Mouse (Mus musculus) CH12.LX (cell line): ENCODE results near the gene Chrm3.

Experiments
- BHLHE40 ChIP-seq: IDR thresholded peaks from 2 replicates; pipeline ENCODE4 v1.6.1; 2011; ENCODE audit warnings: mild to moderate bottlenecking, low read depth, low read length, improper control_type of control experiment
- CTCF ChIP-seq, 2 experiments: IDR thresholded peaks in 1 of 2; conservative IDR thresholded peaks in 1 of 2; 2 replicates each; pipeline ENCODE4 v1.5.1; 2011 to 2012; ENCODE audit warnings: low read depth in 2 of 2, low read length in 2 of 2, improper control_type of control experiment in 1 of 2, inconsistent platforms in 1 of 2, mild to moderate bottlenecking in 1 of 2, moderate library complexity in 1 of 2
- ELF1 ChIP-seq: IDR thresholded peaks from 2 replicates; pipeline ENCODE4 v1.6.1; 2014; ENCODE audit warnings: low read depth, mild to moderate bottlenecking, inconsistent platforms, low read length, improper control_type of control experiment
- EP300 ChIP-seq: IDR thresholded peaks from 2 replicates; pipeline ENCODE4 v1.6.1; 2011; ENCODE audit warnings: low read length, improper control_type of control experiment
- HCFC1 ChIP-seq: IDR thresholded peaks from 2 replicates; pipeline ENCODE4 v1.6.1; 2012; ENCODE audit warnings: low read depth, mild to moderate bottlenecking, inconsistent platforms, low read length, improper control_type of control experiment
- KAT2A ChIP-seq: IDR thresholded peaks from 2 replicates; pipeline ENCODE4 v1.6.1; 2012; ENCODE audit warnings: low read length, improper control_type of control experiment, inconsistent platforms; ENCODE audit not compliant: insufficient replicate concordance
- MAX ChIP-seq: IDR thresholded peaks from 2 replicates; pipeline ENCODE4 v1.6.1; 2011; ENCODE audit warnings: low read length, improper control_type of control experiment
- NELFE ChIP-seq: IDR thresholded peaks from 2 replicates; pipeline ENCODE4 v1.6.1; 2011; ENCODE audit warnings: low read depth, low read length, improper control_type of control experiment
- POLR2A ChIP-seq: IDR thresholded peaks from 2 replicates; pipeline ENCODE4 v1.6.1; 2011; ENCODE audit warnings: low read depth, mild to moderate bottlenecking, improper control_type of control experiment, low read length
- POLR2AphosphoS2 ChIP-seq: IDR thresholded peaks from 2 replicates; pipeline ENCODE4 v1.6.1; 2011; ENCODE audit warnings: low read depth, low read length, improper control_type of control experiment
- TCF12 ChIP-seq: IDR thresholded peaks from 2 replicates; pipeline ENCODE4 v1.6.1; 2014; ENCODE audit warnings: low read depth, mild to moderate bottlenecking, inconsistent platforms, low read length, improper control_type of control experiment
- ZKSCAN1 ChIP-seq: IDR thresholded peaks from 2 replicates; pipeline ENCODE4 v1.6.1; 2012; ENCODE audit warnings: low read depth, inconsistent platforms, low read length, improper control_type of control experiment, borderline replicate concordance

DNA sequence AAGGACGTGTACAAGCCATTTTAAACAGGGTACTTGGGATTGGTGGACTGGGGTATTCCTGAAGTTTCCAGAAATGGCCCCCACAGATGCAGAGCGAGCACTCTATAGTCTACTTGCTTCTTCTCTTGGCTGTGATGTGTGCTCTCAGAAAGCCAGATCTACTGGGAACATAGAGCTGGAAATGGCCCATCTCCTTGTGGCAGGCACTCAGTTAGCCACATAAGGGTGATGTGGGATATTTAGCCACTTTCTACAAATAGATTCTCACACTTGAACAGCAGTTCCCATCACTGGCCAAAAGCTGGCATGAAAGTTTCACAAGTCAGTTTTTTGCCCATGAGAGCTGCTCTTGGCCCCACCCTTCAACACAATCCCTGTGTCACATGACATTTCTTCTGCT lies 65.5 kb downstream of the Chrm3 start:
- TF ChIP-seq CTCF (conservative IDR thresholded peaks at IDR 0.05 in 1 of 2, IDR thresholded peaks at IDR 0.05 in 1 of 2; ENCODE audit: low read depth in 2 of 2, low read length in 2 of 2) = no peak
- no peak for TF ChIP-seq NELFE
- no peak for TF ChIP-seq HCFC1
- no peak for TF ChIP-seq POLR2AphosphoS2
- no peak for TF ChIP-seq POLR2A
- TF ChIP-seq ZKSCAN1 = no peak
- TF ChIP-seq ELF1 = no peak
- TF ChIP-seq EP300 = no peak
- no peak for TF ChIP-seq MAX
- TF ChIP-seq KAT2A = no peak
- no peak for TF ChIP-seq TCF12
- TF ChIP-seq BHLHE40 = no peak
